Mouse (Mus musculus): ENCODE measurements at regions not wholly inside any gene's neighbourhood (a gene's known extent, or its start where the extent isn't known, plus 50 kb on each side); places are given as distances from the start of the nearest gene placed in this dataset.

DNA sequence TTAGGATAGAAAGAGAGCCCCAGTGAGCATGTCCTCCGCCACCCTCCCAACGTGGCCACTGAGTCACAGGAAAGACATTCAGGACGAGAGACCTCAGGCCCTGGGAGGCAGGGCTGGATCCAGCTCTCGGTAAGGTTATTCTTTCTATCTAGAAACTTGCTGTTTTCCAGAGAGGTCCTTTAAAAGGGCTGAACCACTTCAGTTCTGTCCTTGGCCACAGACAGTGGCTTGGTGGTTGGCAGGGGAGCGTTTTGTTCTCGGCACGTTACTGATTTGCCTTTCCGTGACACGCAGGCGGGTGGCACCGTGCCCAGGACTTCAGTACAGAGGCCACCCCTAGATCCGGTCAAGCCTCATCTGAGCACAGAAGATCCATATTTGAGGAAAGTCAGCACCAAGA is 130.4 kb upstream of the Slc38a2 start:
- Histone ChIP-seq H3K27me3 (replicated peaks) (no peaks in the 10 kb centered on the region), H3K4me1 (ENCODE audit: control insufficient read depth in 1 of 2, insufficient read depth in 2 of 2) (no peaks in the 10 kb centered on the region), H3K9ac (ENCODE audit: insufficient read depth, low read depth) (no peak overlapping the region), H3K79me2 (replicated peaks; ENCODE audit: control insufficient read depth, extremely low read depth, insufficient read depth, poor library complexity, severe bottlenecking) (no peaks in the 10 kb centered on the region), H3K4me2 (ENCODE audit: insufficient read depth, low read depth, poor library complexity, severe bottlenecking) (no peak overlapping the region), H3K36me3 (replicated peaks in 1 of 2; ENCODE audit: control insufficient read depth in 1 of 2, insufficient read depth in 1 of 2, low read length in 1 of 2) (no peaks in the 10 kb centered on the region), H3K9me3 (replicated peaks; ENCODE audit: low read length) (no peaks in the 10 kb centered on the region), H3K27ac (ENCODE audit: insufficient read depth, low read depth) (no peak overlapping the region), H3K4me3 (replicated peaks in 1 of 3; ENCODE audit: low read depth in 2 of 3, low read length in 2 of 3, poor library complexity in 1 of 3) (no peak overlapping the region)
- no peak for TF ChIP-seq E2F4 (IDR thresholded peaks at IDR 0.05; ENCODE audit: insufficient replicate concordance, low read depth, low read length)
- TF ChIP-seq BHLHE40 (IDR thresholded peaks at IDR 0.05; ENCODE audit: low read depth, low read length) = no peak
- no peak for TF ChIP-seq NELFE (IDR thresholded peaks at IDR 0.05; ENCODE audit: low read depth, low read length)
- no peak for TF ChIP-seq RAD21 (IDR thresholded peaks at IDR 0.05; ENCODE audit: low read depth, low read length)
- TF ChIP-seq MAFK (IDR thresholded peaks at IDR 0.05; ENCODE audit: insufficient replicate concordance, low read length) = no peak
- TF ChIP-seq ZKSCAN1 (IDR thresholded peaks at IDR 0.05; ENCODE audit: borderline replicate concordance, low read depth, low read length) = no peak
- no peak for TF ChIP-seq HCFC1 (IDR thresholded peaks at IDR 0.05; ENCODE audit: low read depth, low read length)
- TF ChIP-seq CHD1 (IDR thresholded peaks at IDR 0.05; ENCODE audit: low read depth, low read length) = no peak
- TF ChIP-seq ZMIZ1 (IDR thresholded peaks at IDR 0.05; ENCODE audit: low read depth, low read length) = no peak
- TF ChIP-seq ETS1 (conservative IDR thresholded peaks at IDR 0.05; ENCODE audit: low read depth, low read length) = no peak
- TF ChIP-seq CHD2 (IDR thresholded peaks at IDR 0.05; ENCODE audit: low read length) = no peak
- TF ChIP-seq KAT2A (IDR thresholded peaks at IDR 0.05; ENCODE audit: insufficient replicate concordance, low read length) = no peak
- TF ChIP-seq ELF1 (IDR thresholded peaks at IDR 0.05; ENCODE audit: low read depth, low read length) = no peak
- no peak for TF ChIP-seq ZC3H11A (IDR thresholded peaks at IDR 0.05; ENCODE audit: low read depth, low read length)
- dilution Hi-C loops (cut with MboI; ENCODE audit: extremely low pct_ligation_motif_present, extremely low pct_unique_long_range_greater_than_20kb, low sequenced_read_pairs) = no loop called here
- in situ Hi-C loops (cut with MboI; ENCODE audit: low pct_ligation_motif_present, low pct_unique_long_range_greater_than_20kb, low sequenced_read_pairs) = no loop called here
- no peak for DNase-seq (ENCODE audit: extremely low read depth)

DNA sequence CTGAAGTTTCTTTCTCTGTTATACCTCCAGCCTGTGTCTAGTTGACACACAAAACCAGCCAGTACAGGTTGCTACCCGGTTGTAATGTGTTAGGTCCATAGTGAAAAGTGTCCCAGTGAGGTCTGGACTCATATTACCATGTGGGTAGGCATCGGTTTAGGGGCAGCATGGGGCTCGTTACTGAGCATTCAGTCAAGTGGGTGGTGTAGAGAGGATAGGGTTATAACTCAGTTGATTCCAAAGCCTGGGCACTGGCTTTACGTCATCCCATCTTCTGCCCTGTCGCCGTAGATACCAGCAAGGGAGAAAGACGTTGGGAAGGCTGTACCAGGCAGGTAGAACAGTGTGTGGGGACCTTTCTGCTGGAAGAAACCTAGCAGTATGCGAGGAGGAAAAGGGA is 129.2 kb upstream of the Slc38a2 start:
- H3K4me3 ChIP-seq (replicated peaks in 1 of 3; ENCODE audit: low read depth in 2 of 3, low read length in 2 of 3, poor library complexity in 1 of 3) = no peak overlapping the region
- no peak for DNase-seq (ENCODE audit: extremely low read depth)
- H3K79me2 ChIP-seq (replicated peaks; ENCODE audit: control insufficient read depth, extremely low read depth, insufficient read depth, poor library complexity, severe bottlenecking) = no peaks in the 10 kb centered on the region
- H3K9ac ChIP-seq (ENCODE audit: insufficient read depth, low read depth) = no peak overlapping the region
- no peaks in the 10 kb centered on the region for H3K9me3 ChIP-seq (replicated peaks; ENCODE audit: low read length)
- dilution Hi-C loops (cut with MboI; ENCODE audit: extremely low pct_ligation_motif_present, extremely low pct_unique_long_range_greater_than_20kb, low sequenced_read_pairs) (no loop called here), in situ Hi-C loops (cut with MboI; ENCODE audit: low pct_ligation_motif_present, low pct_unique_long_range_greater_than_20kb, low sequenced_read_pairs) (no loop called here)
- no peaks in the 10 kb centered on the region for H3K36me3 ChIP-seq (replicated peaks in 1 of 2; ENCODE audit: control insufficient read depth in 1 of 2, insufficient read depth in 1 of 2, low read length in 1 of 2)
- H3K4me1 ChIP-seq (ENCODE audit: control insufficient read depth in 1 of 2, insufficient read depth in 2 of 2) = no peaks in the 10 kb centered on the region
- no peak overlapping the region for H3K27ac ChIP-seq (ENCODE audit: insufficient read depth, low read depth)
- TF ChIP-seq ZMIZ1 (IDR thresholded peaks at IDR 0.05; ENCODE audit: low read depth, low read length) = no peak
- no peak for TF ChIP-seq MAX (IDR thresholded peaks at IDR 0.05; ENCODE audit: low read length)
- TF ChIP-seq UBTF (IDR thresholded peaks at IDR 0.05; ENCODE audit: low read depth, low read length) = no peak
- no peak for TF ChIP-seq MXI1 (IDR thresholded peaks at IDR 0.05; ENCODE audit: low read depth, low read length)
- H3K4me2 ChIP-seq (ENCODE audit: insufficient read depth, low read depth, poor library complexity, severe bottlenecking) = no peak overlapping the region
- no peaks in the 10 kb centered on the region for H3K27me3 ChIP-seq (replicated peaks)
